Mouse (Mus musculus) mesoderm, embryonic 11.5 days (tissue): Measurements from ENCODE around the gene AI413582.
A peak's percentile ranks its signal among the peaks of the same experiment; 100 is the strongest.

Experiments used
- DNase-seq: peaks from one replicate; pipeline ENCODE4 v3.0.0-alpha.2; 2012; ENCODE audit warnings: low read depth, low spot score

AI413582 gene

DNA sequence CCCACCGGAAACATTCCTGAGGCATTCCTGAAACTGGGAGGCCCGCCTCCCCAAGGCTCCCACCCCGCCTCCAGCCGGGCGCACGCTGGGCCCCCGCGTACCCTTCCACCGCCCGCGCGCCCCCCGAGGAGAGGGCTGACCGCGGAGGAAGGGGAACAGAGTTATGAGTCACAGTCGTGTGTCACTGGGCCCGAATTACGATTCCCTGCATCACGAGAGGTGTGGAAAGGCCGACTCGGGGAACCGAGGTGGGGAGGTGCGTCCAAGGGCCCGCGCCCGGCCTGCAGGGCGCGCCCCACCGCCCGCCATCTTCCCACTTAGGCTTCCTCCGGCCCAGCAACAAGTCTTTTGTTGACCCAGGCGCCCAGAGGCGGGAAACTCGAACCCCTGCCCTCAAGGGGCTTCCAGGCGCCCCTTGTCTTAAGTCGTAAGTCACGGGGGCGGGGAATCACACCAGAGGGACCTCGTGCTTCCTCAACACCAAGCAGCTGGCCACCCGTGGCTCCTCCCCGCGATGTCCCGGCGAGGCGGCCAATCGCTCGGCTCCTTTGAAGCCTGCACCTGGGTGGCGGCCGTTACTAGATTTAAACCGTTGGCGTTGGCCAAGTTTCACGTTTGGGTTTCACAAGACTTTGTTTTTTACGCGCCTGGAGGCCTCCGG is 9.9 kb downstream of the AI413582 start:
- peak; percentile 94 for DNase-seq

DNA sequence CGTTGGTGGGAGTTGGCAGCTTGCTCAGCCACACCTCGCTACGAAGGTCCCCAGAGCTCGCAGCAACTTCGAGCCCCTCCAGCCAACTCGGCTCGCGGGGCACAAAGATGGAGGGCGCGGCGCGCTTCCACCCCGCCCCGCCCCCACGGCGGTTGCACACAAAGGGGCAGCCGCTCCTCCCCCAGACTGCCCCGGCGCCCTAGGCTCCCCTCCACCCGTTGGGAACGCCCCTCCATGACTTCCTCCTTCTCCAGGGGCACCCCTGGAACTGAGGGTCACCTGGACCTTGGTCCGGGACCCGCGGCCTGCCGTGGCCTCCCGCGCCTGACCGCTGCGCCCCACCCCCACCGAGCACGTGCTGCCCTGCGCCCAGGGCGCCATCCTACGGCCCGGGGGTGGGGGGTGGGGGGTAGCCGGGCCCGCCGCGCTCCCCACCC is 10.5 kb downstream of the AI413582 start:
- peak; percentile 87 for DNase-seq

DNA sequence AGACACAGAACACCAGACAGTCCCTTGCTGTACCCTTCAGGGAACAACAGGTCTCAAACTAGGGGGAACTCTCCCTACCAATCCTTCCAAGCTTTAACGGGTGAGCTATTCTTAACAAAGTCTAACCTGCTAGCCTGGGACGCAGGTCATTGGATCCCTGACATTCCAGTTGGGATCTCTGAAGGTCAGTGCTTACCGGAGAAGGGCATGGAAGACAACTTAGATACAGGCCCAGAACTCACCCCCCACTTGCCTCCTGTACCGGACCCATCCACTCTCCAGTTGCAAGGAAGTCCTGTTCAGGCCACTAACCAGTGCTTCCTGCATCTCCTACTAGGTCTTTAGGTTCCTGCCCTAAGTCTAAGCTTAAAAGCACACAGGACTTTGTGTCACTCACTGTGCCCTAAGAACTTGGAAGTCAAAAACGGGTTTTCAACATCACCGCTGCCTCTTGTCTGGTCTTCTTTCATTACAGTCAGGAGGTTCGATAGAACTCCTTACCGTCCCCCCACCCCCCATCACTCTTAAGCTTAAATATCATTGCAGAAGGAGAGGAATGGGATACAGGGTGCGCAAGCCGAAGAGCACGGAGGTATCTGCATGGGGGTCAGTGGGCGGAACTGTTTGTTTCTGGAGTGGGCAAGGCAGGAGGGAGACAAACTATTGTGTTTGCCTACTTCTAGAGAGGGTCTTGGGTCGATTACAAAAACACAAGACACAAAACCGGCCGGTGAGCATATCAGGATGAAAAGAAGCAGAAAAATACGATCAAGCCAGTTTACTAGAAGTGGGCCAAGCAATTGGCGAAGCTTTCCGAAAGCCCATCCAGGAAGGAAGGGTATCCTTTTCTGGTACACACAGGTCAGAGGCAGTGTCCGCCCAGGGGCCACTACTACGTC is 11.2 kb downstream of the AI413582 start:
- DNase-seq: no peak

DNA sequence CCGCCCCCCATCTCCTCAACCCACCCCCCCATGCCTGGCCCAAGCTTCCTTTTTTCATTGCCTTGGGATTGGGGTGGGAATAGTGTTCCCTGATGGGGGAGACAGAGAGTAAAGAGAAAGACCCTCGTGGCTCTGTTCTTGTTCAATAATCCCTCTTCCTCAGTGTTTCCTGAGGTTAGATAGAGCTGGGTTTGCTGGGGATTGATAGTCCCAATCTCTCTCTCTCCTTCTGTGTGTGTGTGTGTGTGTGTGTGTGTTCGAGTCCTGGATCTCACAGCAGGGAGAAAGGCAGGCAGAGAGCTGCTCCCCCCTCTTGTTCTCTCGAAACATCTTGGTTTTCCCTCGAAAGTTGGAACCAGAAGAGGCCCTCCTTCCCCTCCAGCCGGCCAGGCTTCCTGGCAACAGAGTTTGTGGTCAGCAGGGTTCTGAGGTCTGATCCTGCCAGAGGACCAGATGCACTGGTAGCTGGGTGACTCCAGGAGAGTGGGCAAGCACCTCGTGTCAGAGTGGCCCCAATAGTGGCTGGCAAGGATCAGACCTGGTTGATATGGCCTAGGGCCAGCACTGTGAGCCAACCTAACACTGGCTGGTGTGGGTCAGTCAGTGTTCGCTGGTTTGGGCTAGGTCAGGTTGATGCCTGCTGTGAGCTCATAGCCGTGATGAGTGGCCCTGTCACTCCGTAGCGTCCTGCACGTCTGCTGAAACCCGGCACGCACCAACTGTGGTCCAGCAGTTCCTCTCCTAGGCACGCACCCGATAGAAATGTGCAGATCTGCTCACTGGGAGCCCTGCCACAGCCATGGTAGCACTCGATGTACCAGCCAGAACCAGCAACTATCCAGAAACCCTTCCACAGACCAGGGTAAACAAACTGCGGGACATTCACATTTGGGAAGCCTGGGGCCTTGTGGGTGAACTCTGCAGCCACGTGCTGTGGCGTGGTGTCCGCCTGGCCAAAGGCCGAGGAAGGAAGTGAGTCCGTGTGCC is 13.0 kb downstream of the AI413582 start:
- no peak for DNase-seq

DNA sequence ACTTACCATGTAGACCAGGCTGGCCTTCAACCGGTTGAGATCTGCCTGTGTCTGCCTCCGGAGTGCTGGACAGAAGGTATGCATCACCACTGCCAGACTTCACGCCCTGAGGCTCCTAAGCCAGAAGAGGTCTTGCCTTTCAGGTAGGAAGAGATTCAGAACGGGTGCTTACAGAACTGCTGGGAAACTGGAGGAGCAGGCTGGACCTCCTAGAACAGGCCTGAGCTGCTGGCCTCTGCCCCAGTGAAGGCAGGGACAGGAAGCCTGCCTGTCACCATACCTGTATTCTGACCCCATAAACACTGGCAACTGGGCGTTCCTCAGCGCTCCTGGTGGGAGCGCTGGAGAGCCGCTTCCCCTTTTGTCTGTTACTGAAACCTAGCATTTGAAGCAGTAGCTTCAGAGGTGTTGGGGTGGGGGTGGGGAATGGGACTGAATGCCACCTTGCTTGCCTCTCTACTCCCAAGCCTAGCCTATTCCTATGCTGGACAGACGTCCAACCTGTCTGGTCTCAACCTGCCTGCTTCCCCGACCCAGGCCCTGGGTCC is 14.1 kb downstream of the AI413582 start:
- no peak for DNase-seq

GRCm38 (mm10) chr17:27549234-27549633 is 16.3 kb downstream of the AI413582 start:
- no peak for DNase-seq

GRCm38 (mm10) chr17:27547253-27547868 is 18.2 kb downstream of the AI413582 start:
- no peak for DNase-seq

DNA sequence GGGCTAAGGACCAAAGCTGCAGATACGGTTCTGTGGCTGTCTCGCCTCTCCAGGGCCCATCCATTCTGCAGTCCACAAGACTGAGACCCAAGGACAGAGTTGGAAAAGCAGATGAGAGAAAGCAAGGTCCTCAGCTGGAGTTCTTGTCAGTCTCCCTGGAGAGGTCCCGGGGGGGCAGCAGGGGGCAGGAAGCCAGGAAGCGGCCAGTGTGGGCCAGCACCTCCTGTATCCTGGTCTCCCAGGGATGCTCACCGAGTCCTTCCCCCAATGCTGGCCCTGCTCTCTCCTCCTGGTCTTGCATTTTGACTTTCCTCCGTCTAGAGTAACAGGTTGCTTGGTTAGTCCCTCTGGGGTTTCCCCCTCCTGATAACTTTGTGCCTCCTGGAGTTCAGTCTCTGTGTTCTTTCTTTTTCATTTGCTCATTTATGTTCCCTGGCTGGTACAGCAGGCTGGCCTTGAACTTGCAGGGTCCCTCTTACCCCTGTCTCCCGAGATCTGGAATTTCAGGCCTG is 18.9 kb downstream of the AI413582 start:
- no peak for DNase-seq

GRCm38 (mm10) chr17:27545991-27546390 is 19.6 kb downstream of the AI413582 start:
- DNase-seq: no peak

- DNase-seq: no peak
These were observed 21.0 kb downstream of the AI413582 start for GRCm38 (mm10) chr17:27544551-27544950.

- DNase-seq: no peak
These were observed 23.6 kb downstream of the AI413582 start for GRCm38 (mm10) chr17:27541984-27542383.

- no peak for DNase-seq
These were observed 24.3 kb downstream of the AI413582 start for GRCm38 (mm10) chr17:27541261-27541660.

GRCm38 (mm10) chr17:27534718-27535117 is 30.8 kb downstream of the AI413582 start:
- peak; percentile 94 for DNase-seq

DNA sequence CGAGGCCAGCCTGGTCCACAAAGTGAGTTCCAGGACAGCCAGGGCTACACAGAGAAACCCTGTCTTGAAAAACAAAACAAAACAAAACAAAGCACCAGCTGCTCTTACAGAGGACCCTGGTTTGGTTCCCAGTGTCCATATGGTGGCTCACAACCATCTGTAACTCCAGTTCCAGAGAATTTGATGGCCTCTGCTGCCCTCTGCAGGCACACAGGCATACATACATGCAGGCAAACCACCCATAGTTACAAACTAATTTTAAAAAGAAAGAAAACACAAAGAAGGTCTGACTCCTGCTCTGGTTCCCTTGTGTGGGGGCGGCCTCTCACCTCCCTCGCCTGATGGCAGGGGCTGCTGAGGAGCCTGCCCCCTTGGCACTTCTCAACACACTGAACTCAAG is 32.2 kb downstream of the AI413582 start:
- DNase-seq: no peak

- DNase-seq: no peak
These were observed 33.5 kb downstream of the AI413582 start for GRCm38 (mm10) chr17:27532095-27532494.

DNA sequence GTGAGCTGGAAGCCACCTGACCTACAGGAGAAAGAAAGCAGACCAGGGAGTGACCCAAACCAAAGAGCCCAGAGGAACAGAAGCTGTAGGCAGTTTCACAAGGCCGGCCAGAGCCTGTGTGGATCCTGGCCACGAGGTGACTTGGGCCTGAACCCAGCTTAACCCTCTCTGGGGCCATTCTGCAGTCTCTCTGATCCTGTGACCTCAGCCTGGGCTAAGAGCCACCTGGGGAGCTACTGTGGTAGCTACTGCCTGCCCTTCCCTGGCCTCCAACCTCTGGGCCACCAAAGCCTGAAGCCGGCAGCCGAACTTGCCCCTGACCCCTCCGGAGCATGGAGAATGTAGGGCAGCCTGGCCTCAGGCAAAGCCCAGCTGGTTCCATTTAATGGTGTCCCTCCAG is 36.8 kb downstream of the AI413582 start:
- DNase-seq: no peak

DNA sequence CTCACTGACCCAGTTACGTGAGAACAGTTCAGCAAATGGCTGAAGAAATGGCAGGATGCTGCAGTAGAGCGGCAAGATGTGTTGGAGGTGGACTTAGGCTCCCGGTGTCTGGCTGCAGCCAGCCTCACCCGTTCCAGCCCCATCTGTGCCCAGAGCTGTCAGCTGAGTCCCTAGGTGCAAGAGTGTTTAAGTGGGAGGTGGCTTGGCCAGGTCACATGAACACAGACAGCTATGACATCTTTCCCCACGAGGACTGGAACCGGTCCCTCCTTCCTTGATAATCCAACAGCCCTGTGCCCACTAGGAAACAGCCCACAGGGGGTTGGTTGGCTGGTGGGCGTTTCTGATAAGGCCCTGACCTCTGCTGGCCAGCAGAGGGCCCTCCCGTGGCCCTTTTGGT is 37.5 kb downstream of the AI413582 start:
- DNase-seq: no peak

GRCm38 (mm10) chr17:27527188-27527587 is 38.4 kb downstream of the AI413582 start:
- no peak for DNase-seq

DNA sequence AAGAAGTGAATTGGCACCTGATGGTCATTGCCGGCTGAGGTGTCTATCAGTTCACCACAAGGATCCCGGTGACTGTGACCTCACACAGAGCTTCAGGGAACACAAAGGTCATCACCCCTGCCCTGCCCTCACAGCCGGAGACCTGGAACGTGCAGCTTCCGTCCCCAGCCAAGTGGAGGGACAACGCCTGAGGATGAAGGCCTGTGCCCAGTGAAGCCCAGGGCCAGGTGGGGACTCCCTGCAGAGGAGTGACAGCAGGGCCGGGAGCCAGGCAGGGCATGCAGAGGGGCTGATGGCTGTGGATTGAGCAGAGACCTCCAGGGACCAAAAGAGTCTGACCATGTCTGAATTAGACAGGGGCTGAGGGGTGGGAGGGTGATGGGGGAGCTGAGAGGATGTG is 42.4 kb downstream of the AI413582 start:
- DNase-seq: no peak

- DNase-seq: no peak
These were observed 44.3 kb downstream of the AI413582 start, which contains the start of gene Grm4 for GRCm38 (mm10) chr17:27521303-27521702. Gene Grm4, minus strand, starts transcription at chr17:27521403.

- peak; percentile 66 for DNase-seq
These were observed 45.0 kb downstream of the AI413582 start for GRCm38 (mm10) chr17:27520557-27520956.
